Mouse (Mus musculus): ENCODE results near the gene St6galnac3. TPM values are rescaled to one million over a fixed set of nuclear protein-coding genes. Genes with fewer than 3 reads are reported as not detected.

The St6galnac3 gene
- polyA plus RNA-seq, 1 experiment = 8.4 TPM

- TF ChIP-seq CTCF (IDR thresholded peaks at IDR 0.05; ENCODE audit: insufficient read depth, low read length) = no peak
- no peak for TF ChIP-seq POLR2A (IDR thresholded peaks at IDR 0.05; ENCODE audit: borderline replicate concordance, extremely low read depth, low read depth, low read length)
- Histone ChIP-seq H3K4me3 (replicated peaks; ENCODE audit: extremely low read depth, low read depth, low read length) (no peak overlapping the region), H3K4me1 (ENCODE audit: control insufficient read depth, insufficient read depth, low read length) (no peaks in the 10 kb centered on the region)
- no peak for DNase-seq
- WGBS = 86% methylated on average over 7 of the region's 7 CpGs
Observed at GRCm38 (mm10) chr3:153302376-153302775, 422.6 kb downstream of the St6galnac3 start.

- DNase-seq = no peak
- Histone ChIP-seq H3K4me1 (ENCODE audit: control insufficient read depth, insufficient read depth, low read length) (no peaks in the 10 kb centered on the region; the same call in 1 of the 2 replicates), H3K4me3 (replicated peaks; ENCODE audit: extremely low read depth, low read depth, low read length) (peak overlapping the region; percentile 36)
- TF ChIP-seq POLR2A (IDR thresholded peaks at IDR 0.05; ENCODE audit: borderline replicate concordance, extremely low read depth, low read depth, low read length) = no peak
- no peak for TF ChIP-seq CTCF (IDR thresholded peaks at IDR 0.05; ENCODE audit: insufficient read depth, low read length)
- WGBS = 34% methylated on average over 22 of the region's 22 CpGs
Observed at GRCm38 (mm10) chr3:153296375-153297068, 428.5 kb downstream of the St6galnac3 start.

DNA sequence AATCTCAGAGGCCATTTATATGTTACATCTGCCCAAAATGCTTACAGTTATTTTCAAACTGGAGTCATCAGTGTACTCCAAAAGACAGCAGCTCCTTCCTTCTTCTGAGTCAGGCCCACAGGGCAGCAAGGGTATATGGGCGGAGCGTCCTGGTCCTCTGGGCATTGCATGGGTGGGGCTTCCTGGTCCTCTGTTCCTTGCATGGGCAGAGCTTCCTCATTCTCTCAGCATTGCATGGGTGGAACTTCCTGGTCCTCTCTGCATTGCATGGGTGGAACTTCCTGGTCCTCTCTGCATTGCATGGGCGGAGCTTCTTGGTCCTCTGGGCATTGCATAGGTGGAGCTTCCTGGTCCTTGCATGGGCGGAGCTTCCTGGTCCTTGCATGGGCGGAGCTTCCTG, 432.1 kb downstream of the St6galnac3 start:
- H3K4me1 ChIP-seq (ENCODE audit: control insufficient read depth, insufficient read depth, low read length) = no peaks in the 10 kb centered on the region; the same call in 1 of the 2 replicates
- no peak overlapping the region for H3K4me3 ChIP-seq (replicated peaks; ENCODE audit: extremely low read depth, low read depth, low read length)
- no peak for TF ChIP-seq CTCF (IDR thresholded peaks at IDR 0.05; ENCODE audit: insufficient read depth, low read length)
- 83% methylated on average over 5 of the region's 5 CpGs for WGBS
- DNase-seq = no peak

GRCm38 (mm10) chr3:153292363-153292762, 432.6 kb downstream of the St6galnac3 start:
- DNase-seq = no peak
- no peak overlapping the region for H3K4me3 ChIP-seq (replicated peaks; ENCODE audit: extremely low read depth, low read depth, low read length)
- TF ChIP-seq CTCF (IDR thresholded peaks at IDR 0.05; ENCODE audit: insufficient read depth, low read length) (no peak), POLR2A (IDR thresholded peaks at IDR 0.05; ENCODE audit: borderline replicate concordance, extremely low read depth, low read depth, low read length) (no peak)
- WGBS = 92% methylated on average over 9 of the region's 9 CpGs
- no peaks in the 10 kb centered on the region; the same call in 1 of the 2 replicates for H3K4me1 ChIP-seq (ENCODE audit: control insufficient read depth, insufficient read depth, low read length)

- H3K4me3 ChIP-seq (replicated peaks; ENCODE audit: extremely low read depth, low read depth, low read length) = no peak overlapping the region
- no peak for TF ChIP-seq POLR2A (IDR thresholded peaks at IDR 0.05; ENCODE audit: borderline replicate concordance, extremely low read depth, low read depth, low read length)
- TF ChIP-seq CTCF (IDR thresholded peaks at IDR 0.05; ENCODE audit: insufficient read depth, low read length) = no peak
- no peak for DNase-seq
- H3K4me1 ChIP-seq (ENCODE audit: control insufficient read depth, insufficient read depth, low read length) = no peaks in the 10 kb centered on the region; the same call in 1 of the 2 replicates
- 85% methylated on average over 6 of the region's 6 CpGs for WGBS
Observed at GRCm38 (mm10) chr3:153291406-153292045, 433.4 kb downstream of the St6galnac3 start.

GRCm38 (mm10) chr3:153289971-153290370, 435.0 kb downstream of the St6galnac3 start:
- no peak for DNase-seq
- TF ChIP-seq POLR2A (IDR thresholded peaks at IDR 0.05; ENCODE audit: borderline replicate concordance, extremely low read depth, low read depth, low read length) (no peak), CTCF (IDR thresholded peaks at IDR 0.05; ENCODE audit: insufficient read depth, low read length) (no peak)
- 96% methylated on average over 4 of the region's 4 CpGs for WGBS
- no peaks in the 10 kb centered on the region for H3K4me1 ChIP-seq (ENCODE audit: control insufficient read depth, insufficient read depth, low read length)
- H3K4me3 ChIP-seq (replicated peaks; ENCODE audit: extremely low read depth, low read depth, low read length) = no peak overlapping the region

GRCm38 (mm10) chr3:153287564-153287963, 437.4 kb downstream of the St6galnac3 start:
- 95% methylated on average over 4 of the region's 4 CpGs for WGBS
- Histone ChIP-seq H3K4me1 (ENCODE audit: control insufficient read depth, insufficient read depth, low read length) (peaks cover 3% of the 10 kb centered on the region; the same call in 1 of the 2 replicates), H3K4me3 (replicated peaks; ENCODE audit: extremely low read depth, low read depth, low read length) (no peak overlapping the region)
- DNase-seq = no peak
- TF ChIP-seq CTCF (IDR thresholded peaks at IDR 0.05; ENCODE audit: insufficient read depth, low read length) = no peak
- no peak for TF ChIP-seq POLR2A (IDR thresholded peaks at IDR 0.05; ENCODE audit: borderline replicate concordance, extremely low read depth, low read depth, low read length)

GRCm38 (mm10) chr3:153287081-153287480, 437.9 kb downstream of the St6galnac3 start:
- H3K4me1 ChIP-seq (ENCODE audit: control insufficient read depth, insufficient read depth, low read length) = peaks cover 5% of the 10 kb centered on the region; the same call in 1 of the 2 replicates
- 98% methylated on average over 6 of the region's 6 CpGs for WGBS
- no peak overlapping the region for H3K4me3 ChIP-seq (replicated peaks; ENCODE audit: extremely low read depth, low read depth, low read length)
- no peak for DNase-seq
- no peak for TF ChIP-seq POLR2A (IDR thresholded peaks at IDR 0.05; ENCODE audit: borderline replicate concordance, extremely low read depth, low read depth, low read length)
- no peak for TF ChIP-seq CTCF (IDR thresholded peaks at IDR 0.05; ENCODE audit: insufficient read depth, low read length)

GRCm38 (mm10) chr3:153282123-153282765, 442.7 kb downstream of the St6galnac3 start:
- Histone ChIP-seq H3K4me3 (replicated peaks; ENCODE audit: extremely low read depth, low read depth, low read length) (no peak overlapping the region), H3K4me1 (ENCODE audit: control insufficient read depth, insufficient read depth, low read length) (peaks cover 5% of the 10 kb centered on the region; the same call in 1 of the 2 replicates)
- no peak for DNase-seq
- WGBS = 32% methylated on average over 16 of the region's 16 CpGs
- TF ChIP-seq CTCF (IDR thresholded peaks at IDR 0.05; ENCODE audit: insufficient read depth, low read length) (no peak), POLR2A (IDR thresholded peaks at IDR 0.05; ENCODE audit: borderline replicate concordance, extremely low read depth, low read depth, low read length) (no peak)

Measured in lung, adult 2 months (tissue).